Mouse (Mus musculus) ES-E14 (cell line): ENCODE data around the gene Poln. TPM values are rescaled to one million over a fixed set of nuclear protein-coding genes. Genes with fewer than 3 reads are reported as not detected.

Experiments used
- DNase-seq: peaks from one replicate; pipeline ENCODE4 v3.0.0-alpha.2; 2013; ENCODE audit warnings: low read depth, low spot score
- H3K27ac ChIP-seq: 2 replicates; pipeline ENCODE4 v1.5.1; 2012; ENCODE audit warnings: low read depth, mild to moderate bottlenecking, low read length, moderate library complexity, mixed read lengths; ENCODE audit not compliant: poor library complexity, insufficient read depth, severe bottlenecking
- H3K36me3 ChIP-seq: 2 replicates; pipeline ENCODE4 v1.6.1; 2012; ENCODE audit warnings: mild to moderate bottlenecking, low read length, moderate library complexity, mixed read lengths; ENCODE audit not compliant: control insufficient read depth, poor library complexity, insufficient read depth, severe bottlenecking
- H3K4me1 ChIP-seq, 2 experiments: fragments of 150-350 bp in 1 of 2; sonication (generic) in 1 of 2; 2 replicates each; pipeline ENCODE4 v1.6.1; 2012; ENCODE audit warnings: low read length in 2 of 2, mild to moderate bottlenecking in 1 of 2, mixed read lengths in 1 of 2; ENCODE audit not compliant: control insufficient read depth in 2 of 2, insufficient read depth in 2 of 2, poor library complexity in 1 of 2
- H3K4me3 ChIP-seq, 2 experiments: fragments of 150-350 bp in 1 of 2; sonication (generic) in 1 of 2; 2 replicates each; pipeline ENCODE4 v1.5.1; 2012; ENCODE audit warnings: low read length in 2 of 2, low read depth in 1 of 2, mild to moderate bottlenecking in 1 of 2, mixed read lengths in 1 of 2; ENCODE audit not compliant: insufficient read depth in 1 of 2, poor library complexity in 1 of 2, severe bottlenecking in 1 of 2
- H3K9ac ChIP-seq: 2 replicates; pipeline ENCODE4 v1.6.1; 2012; ENCODE audit warnings: low read depth, mild to moderate bottlenecking, low read length, mixed read lengths; ENCODE audit not compliant: poor library complexity, insufficient read depth, severe bottlenecking
- H3K9me3 ChIP-seq: fragments of 150-350 bp; sonication (generic); 2 replicates; pipeline ENCODE4 v1.6.1; 2012; ENCODE audit warnings: low read depth, mild to moderate bottlenecking, low read length; ENCODE audit not compliant: control insufficient read depth, insufficient read depth
- CHD2 ChIP-seq: IDR thresholded peaks from 2 replicates; pipeline ENCODE4 v1.6.1; 2014; ENCODE audit warnings: mild to moderate bottlenecking, low read depth, low read length, inconsistent platforms
- HCFC1 ChIP-seq: IDR thresholded peaks from 2 replicates; pipeline ENCODE4 v1.6.1; 2012; ENCODE audit warnings: low read length, inconsistent platforms, borderline replicate concordance; ENCODE audit not compliant: insufficient read depth
- MAFK ChIP-seq: IDR thresholded peaks from 2 replicates; pipeline ENCODE4 v1.6.1; 2014; ENCODE audit warnings: mild to moderate bottlenecking, low read depth, low read length, inconsistent platforms; ENCODE audit not compliant: insufficient read depth
- ZC3H11A ChIP-seq: IDR thresholded peaks from 2 replicates; pipeline ENCODE4 v1.6.1; 2012; ENCODE audit warnings: low read depth, mild to moderate bottlenecking, inconsistent platforms, low read length, borderline replicate concordance
- ZNF384 ChIP-seq: IDR thresholded peaks from 2 replicates; pipeline ENCODE4 v1.6.1; 2012; ENCODE audit warnings: low read depth, low read length, inconsistent platforms
- in situ Hi-C, 2 experiments: fragments of 600-800 bp; cut with MboI; formaldehyde crosslinking; loops; one replicate each; pipeline ENCODE4 v1.15.1; 2025; ENCODE audit warnings: low sequenced_read_pairs in 2 of 2, inconsistent platforms in 1 of 2; ENCODE audit not compliant: unreplicated experiment in 2 of 2
- total RNA-seq: library from RNA; depleted of rRNA; stranded (reverse); fragments of 300-350 nt; gene quantifications from 2 replicates; pipeline ENCODE4 v1.2.3, GENCODE M21; 2012

The Poln gene
- total RNA-seq, 1 experiment, result 0.18 TPM

GRCm38 (mm10) chr5:34213659-34214058 is 44.4 kb upstream of the Poln start:
- in situ Hi-C loops, result no loop called here
- no peaks in the 10 kb centered on the region for H3K4me1 ChIP-seq
- no peak overlapping the region for H3K9ac ChIP-seq
- TF ChIP-seq CHD2 (no peak), ZNF384 (no peak), ZC3H11A (no peak), MAFK (no peak), HCFC1 (no peak)
- H3K27ac ChIP-seq, result no peak overlapping the region
- DNase-seq, result no peak
- no peak overlapping the region for H3K4me3 ChIP-seq
- H3K9me3 ChIP-seq, result no peaks in the 10 kb centered on the region
- no peaks in the 10 kb centered on the region for H3K36me3 ChIP-seq

DNA sequence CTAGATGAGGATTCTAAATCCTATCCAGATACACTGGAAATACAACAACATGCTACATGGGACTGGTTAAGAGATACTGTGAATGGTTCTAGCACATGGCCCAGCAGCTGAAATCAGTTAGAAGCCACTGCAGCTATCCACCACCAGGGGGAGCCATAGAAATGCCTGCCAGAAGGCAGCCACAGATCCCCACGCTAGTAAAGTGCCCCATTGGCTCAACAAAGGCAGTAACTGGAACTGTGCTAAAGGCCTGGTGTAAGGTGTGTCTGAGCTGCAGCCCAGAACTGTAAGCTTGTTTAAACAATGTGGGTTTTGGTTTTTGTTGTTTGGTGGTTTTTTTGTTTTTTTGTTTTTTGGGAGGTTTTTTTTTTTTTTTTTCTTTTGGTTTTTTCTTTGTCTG is 41.0 kb upstream of the Poln start:
- Histone ChIP-seq H3K9me3 (no peaks in the 10 kb centered on the region), H3K4me3 (no peak overlapping the region), H3K9ac (no peak overlapping the region), H3K27ac (no peak overlapping the region), H3K4me1 (peaks cover 0 to 4% of the 10 kb centered on the region in 2 experiments; a peak in 1 of 4 replicates), H3K36me3 (no peaks in the 10 kb centered on the region)
- in situ Hi-C loops, result no loop called here
- peak; percentile 94 for TF ChIP-seq ZNF384
- TF ChIP-seq ZC3H11A, result peak; percentile 37; the same call in 1 of the 2 replicates
- TF ChIP-seq CHD2, result no peak
- TF ChIP-seq MAFK, result no peak
- 0 out of 2 replicates have a peak, but pooled peaks have one; percentile 41 for TF ChIP-seq HCFC1
- peak; percentile 77 for DNase-seq

- no peak overlapping the region for H3K9ac ChIP-seq
- TF ChIP-seq CHD2 (no peak), ZC3H11A (no peak), MAFK (no peak), ZNF384 (no peak), HCFC1 (no peak)
- no peak for DNase-seq
- no peaks in the 10 kb centered on the region for H3K36me3 ChIP-seq
- H3K9me3 ChIP-seq, result no peaks in the 10 kb centered on the region
- in situ Hi-C loops, result no loop called here
- H3K4me1 ChIP-seq, result peaks cover 0 to 4% of the 10 kb centered on the region in 2 experiments; a peak in 1 of 4 replicates
- no peak overlapping the region for H3K4me3 ChIP-seq
- H3K27ac ChIP-seq, result no peak overlapping the region
Measured at GRCm38 (mm10) chr5:34207503-34207902, 38.3 kb upstream of the Poln start.

- H3K27ac ChIP-seq, result no peak overlapping the region
- DNase-seq, result no peak
- H3K4me3 ChIP-seq, result no peak overlapping the region
- no peak for TF ChIP-seq MAFK
- no peak for TF ChIP-seq ZNF384
- no peak for TF ChIP-seq HCFC1
- no peak for TF ChIP-seq ZC3H11A
- no peaks in the 10 kb centered on the region for H3K36me3 ChIP-seq
- in situ Hi-C loops, result no loop called here
- peaks cover 0 to 4% of the 10 kb centered on the region in 2 experiments; a peak in 1 of 4 replicates for H3K4me1 ChIP-seq
- H3K9ac ChIP-seq, result no peak overlapping the region
- no peaks in the 10 kb centered on the region for H3K9me3 ChIP-seq
Measured at GRCm38 (mm10) chr5:34205788-34206187, 36.5 kb upstream of the Poln start.

GRCm38 (mm10) chr5:34204911-34205310 is 35.7 kb upstream of the Poln start:
- Histone ChIP-seq H3K9ac (no peak overlapping the region), H3K36me3 (no peaks in the 10 kb centered on the region), H3K4me1 (peaks cover 0 to 4% of the 10 kb centered on the region in 2 experiments; a peak in 1 of 4 replicates), H3K9me3 (no peaks in the 10 kb centered on the region), H3K4me3 (no peak overlapping the region), H3K27ac (no peak overlapping the region)
- in situ Hi-C loops, result no loop called here
- TF ChIP-seq HCFC1 (no peak), MAFK (no peak), ZNF384 (no peak), ZC3H11A (no peak), CHD2 (no peak)
- DNase-seq, result no peak
